Mouse (Mus musculus) 3T3-L1 (cell line): Measurements from ENCODE around the gene Fbn1.

ENCODE experiments used
- DNase-seq: peaks from one replicate; pipeline ENCODE4 v3.0.0-alpha.2; 2015; ENCODE audit warnings: low read depth, low spot score

Fbn1 gene

DNA sequence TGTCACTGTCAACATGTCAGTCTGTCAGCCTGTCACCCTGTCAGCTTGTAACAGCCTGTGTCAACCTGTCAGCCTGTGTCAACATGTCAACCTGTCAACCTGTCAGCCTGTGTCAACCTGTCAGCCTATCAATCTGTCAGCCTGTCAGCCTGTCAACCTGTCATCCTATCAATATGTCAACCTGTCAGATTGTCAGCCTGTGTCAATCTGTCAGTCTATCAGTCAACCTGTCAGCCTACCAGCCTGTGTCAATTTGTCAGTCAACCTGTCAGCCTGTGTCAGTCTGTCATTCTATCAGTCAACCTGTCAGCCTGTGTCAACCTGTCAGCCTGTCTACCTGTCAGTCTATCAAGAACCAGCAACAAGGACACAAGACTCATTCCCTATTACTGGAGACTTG is 6.3 kb downstream of the Fbn1 start:
- peak; percentile 17 for DNase-seq

DNA sequence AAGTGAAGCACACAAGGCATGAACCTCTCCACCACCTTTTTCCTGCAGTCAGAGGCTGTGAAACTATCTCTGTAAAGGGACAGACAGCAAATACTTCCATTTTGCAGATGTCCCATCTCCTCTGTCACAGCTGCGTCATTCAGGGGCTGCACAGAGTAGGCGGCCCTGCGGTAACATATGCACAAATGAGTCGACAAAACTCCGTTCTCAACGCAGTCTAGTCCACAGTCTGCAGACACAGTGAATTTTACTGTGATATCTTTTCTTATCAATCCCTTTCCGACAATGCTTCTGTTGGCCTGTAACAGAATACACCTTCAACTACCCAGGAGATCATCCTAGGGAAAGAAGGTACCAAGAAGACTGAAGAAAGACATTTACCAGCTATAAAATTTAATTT is 9.6 kb downstream of the Fbn1 start:
- DNase-seq: no peak

DNA sequence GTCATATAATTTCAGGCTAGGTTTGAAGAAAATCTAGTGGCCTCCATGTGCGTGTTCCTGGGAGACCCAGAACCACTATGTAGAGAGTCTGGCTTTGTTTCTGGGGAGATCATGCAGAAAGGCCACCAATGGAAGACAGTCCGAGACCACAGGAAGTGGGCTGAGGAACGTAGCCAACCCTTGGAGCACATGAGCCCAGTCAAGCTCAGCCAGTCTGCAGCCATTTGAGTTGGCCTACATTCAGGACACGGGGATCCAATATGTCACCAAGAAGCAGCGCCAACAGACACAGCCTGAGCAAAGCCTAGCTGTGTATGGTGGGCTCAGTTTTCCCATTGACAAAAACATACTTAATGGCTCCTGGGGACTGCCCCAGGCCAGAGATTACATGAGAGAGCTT is 11.1 kb downstream of the Fbn1 start:
- DNase-seq: no peak

DNA sequence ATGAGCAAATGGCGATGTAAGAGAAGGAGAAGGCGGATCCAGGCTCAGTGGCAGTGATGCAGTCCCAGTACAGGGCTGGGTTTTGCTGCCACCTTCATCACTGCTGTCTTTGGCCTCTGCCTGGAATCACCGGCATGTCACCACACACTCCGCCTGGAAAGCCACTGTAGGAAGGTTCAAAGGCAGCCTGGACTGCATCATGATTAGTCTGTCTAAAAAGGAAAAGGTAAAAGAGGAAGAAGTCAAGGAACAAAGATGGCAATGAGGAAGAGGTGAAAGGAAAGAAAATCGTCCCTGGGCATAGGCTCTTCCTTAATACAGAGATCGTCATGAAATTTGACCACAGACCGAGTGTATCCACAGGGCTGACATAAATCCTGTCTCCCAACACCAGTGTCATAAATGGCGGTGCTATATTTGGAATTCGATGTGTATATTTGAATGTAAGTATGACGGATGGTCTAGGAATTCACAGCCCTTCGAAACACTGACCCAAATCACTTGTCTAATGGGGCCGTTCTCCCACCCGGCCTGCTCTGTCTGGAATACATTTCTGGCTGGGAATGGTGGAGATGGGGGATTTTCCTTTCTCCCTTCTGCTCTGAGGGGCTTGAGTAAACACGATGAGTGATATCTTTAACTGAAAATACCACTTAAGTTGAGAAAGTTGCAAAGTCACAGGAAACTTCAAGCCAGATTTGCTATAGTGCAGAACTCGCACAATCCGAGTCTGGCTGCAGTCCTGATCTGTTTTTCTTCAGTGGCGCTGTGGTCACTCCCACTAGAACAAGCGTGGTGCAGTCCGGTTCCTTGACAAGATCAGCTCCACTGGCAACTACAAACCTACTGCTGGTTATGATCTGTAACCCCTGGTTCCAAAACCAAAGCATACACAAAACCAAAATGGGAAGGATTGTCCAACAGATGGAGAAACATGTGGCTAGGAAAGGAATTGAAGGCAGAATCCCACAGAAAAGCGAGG is 12.7 kb downstream of the Fbn1 start:
- DNase-seq: no peak

DNA sequence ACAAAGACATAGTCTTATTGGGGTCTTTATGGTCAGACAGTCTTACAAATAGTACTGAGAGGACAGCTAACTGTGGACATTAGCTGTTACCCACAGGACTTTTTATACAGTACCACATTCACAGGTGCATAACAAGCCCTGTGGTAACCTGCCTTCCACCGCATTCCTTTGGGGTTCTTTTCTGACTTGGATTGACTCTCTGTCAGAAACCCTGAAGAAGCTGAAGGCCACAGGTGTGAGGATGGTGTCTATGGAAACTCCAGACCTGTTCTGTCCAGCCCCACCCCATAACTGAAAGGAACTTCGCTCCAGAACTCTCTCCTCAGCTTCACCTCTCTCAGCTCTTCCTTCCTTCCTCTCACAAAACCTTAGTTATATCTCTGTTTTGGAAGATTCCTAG is 13.5 kb downstream of the Fbn1 start:
- DNase-seq: no peak

DNA sequence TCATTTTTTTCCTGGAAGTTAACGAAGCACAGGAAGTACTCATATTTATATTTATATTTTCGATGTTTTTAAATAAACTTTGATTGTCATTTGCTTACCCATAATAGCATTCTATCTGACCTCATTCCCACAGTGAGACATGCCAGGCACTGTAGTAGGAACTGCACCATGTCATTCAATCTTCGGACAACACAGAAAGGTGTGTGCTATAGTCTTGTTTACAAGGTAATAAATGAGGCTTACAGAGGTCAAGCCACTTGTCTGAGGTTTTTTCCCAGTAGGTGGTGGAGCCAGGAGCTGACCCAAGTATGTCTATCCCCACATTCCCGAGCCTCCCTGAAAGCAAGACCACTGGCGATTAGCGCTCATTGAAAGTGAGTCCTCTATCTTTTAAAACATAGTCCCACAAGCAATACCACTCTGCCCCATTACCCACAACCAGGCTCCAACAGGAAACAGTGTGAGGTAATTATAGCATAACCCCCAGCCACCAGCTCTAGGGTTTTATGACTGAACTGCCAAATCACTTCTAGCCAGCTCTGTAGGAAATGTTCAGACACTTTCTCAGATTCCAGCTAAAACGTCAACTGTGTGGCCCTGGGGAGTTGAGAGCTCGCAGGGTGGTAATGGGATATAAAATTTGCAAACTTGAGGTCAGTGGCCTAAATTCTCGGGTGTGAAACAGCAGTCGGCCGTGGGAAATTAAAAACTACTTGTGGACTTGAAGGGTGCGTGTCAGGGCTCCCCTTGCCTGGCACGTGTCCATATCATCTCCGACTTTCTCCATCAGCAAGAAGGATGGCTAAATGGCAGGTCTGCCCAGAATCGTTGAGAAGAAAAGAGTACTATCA is 15.5 kb downstream of the Fbn1 start:
- DNase-seq: no peak

DNA sequence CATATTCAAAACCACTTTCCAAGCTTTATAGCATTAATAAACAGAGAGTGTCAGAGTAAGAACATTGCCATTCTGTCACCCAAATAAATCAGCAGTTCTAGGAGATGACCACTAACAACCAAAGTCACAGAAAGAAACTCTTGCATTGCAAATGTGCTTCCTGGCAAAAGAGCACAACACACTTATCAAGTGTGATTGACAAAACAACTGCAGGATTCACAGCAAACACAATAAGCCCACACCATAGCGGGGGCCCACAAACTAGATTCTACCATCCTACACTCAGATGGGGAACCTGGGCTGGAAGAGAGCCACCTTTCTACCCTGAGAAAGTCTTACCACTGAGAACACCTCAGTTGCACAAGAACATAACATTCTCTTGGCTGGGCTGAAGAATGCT is 17.8 kb downstream of the Fbn1 start:
- DNase-seq: no peak

DNA sequence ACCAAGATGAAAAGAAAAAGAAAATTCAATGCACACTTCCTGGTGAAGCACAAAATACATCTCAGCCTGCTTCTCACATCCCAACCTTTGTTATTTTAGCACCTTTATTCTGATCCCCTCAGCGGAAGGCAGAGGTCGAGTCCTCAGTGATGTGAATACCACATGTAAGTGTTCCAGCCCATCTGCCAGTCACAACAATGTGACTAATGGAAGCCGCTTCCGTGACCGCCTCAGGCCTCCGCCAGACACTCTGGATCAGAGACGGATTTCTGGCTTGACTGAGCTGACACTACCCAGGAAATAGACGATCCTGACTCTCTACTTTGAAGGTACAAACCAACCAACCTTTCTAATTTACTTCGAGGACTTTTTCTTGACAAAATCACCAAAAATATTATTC is 22.9 kb downstream of the Fbn1 start:
- no peak for DNase-seq

DNA sequence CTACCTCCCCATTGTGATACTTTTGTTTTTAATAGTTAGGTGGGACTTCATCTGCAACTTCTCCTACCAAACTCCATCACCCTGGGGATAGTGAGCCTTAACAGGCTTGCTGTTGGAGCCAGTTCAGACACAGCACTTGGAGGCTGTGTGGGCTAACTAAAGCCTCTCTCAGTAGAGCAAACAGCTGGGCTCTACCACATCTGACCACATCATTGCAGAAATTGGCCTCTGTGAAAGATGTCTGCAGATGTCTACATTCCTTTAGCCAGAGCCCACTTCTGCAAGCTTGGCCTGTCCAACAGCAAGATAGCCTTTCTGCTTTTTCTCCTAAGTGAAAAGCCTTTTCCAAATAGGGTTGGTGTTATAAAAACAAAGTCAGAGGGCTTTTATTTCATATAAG is 23.6 kb downstream of the Fbn1 start:
- peak; percentile 59 for DNase-seq

DNA sequence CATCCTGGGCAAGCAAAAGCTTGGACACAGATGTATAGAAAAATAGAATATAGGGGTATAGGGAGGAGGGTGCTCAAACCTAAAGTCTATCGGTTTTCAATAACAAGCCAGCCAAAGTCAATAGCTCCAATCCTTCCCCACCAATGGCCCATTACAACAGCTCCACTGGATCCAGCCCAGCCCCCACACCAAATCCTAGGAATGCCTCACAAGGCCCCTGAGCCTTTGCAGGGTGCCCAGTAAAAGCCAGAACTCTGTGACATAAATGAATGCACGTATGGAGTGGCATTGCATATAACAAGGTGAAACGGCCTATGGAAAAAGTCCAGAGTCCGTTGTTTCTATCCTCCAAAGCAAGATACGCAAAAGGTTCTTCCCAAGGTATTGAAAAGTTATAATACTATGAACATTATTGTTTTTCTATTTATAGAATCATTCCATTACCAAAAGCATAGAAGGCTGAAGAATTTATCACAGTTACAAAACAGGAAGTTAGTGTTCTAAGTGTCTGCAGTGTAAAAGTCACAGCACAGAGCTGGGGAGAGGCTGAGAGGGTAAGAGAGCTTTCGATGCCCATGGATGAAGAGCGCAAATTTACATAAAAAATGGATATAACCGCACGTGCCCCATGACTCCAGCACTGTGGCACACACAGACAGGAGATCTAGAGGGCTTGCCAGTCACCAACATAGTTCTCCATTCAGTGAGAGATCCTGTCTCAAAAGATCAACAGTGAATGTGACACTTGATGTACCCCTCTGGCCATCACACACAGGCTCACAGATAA is 26.1 kb downstream of the Fbn1 start:
- no peak for DNase-seq

DNA sequence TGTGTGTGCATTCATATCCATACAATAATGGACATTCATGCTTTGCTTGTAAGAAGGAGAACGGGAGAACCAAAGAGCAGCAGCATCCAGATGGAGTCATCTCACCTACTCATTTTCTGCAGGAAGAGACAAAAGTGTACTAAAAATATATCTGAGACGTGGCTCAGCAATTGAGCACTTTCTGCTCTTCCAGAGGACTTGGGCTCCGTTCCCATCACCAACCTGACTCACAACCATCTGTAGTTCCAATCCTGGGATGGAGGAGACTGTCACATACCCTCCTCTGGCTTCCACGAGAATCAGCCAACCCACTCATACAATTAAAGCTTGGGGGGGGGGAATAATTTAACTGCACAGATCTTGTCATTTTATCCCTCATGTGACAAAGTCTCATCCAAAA is 26.7 kb downstream of the Fbn1 start:
- no peak for DNase-seq

DNA sequence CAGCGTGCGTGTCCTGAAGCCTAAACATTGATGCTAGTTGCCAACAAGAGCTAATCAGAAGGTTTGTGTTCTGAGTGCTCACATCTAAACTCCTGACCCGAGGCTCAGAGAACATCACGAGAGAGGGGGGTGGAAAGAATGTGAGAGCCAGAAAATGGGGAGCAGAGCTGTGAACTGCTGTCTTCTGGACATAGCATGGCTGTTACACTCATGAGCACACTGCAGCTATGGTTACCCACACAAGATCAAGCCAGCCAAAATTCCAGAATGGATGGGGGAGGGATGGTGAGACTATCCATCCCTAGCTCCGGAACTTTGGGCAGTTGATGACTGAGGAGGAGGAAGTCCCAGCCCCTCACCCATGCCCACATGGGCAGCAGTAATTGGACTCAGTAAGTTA is 27.7 kb downstream of the Fbn1 start:
- no peak for DNase-seq

DNA sequence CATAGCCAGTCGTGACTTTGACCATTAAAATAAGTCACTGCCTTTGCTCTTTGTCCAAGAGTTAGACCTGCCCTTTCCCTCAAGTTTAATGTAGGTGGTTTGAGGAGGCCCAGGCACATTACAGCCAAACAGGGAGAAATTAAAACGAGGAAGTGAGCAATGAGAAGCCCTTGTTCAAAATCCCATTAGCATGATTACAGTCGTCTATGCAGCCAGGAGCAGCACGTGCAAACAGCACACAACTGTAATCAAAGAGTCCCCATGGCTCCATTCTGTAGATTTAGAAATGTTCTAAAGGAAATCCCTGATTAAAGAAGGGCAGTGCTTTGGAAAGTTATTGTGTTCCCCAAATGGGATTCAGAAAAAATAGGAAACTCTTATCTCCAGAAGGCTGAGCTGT is 29.1 kb downstream of the Fbn1 start:
- DNase-seq: no peak

DNA sequence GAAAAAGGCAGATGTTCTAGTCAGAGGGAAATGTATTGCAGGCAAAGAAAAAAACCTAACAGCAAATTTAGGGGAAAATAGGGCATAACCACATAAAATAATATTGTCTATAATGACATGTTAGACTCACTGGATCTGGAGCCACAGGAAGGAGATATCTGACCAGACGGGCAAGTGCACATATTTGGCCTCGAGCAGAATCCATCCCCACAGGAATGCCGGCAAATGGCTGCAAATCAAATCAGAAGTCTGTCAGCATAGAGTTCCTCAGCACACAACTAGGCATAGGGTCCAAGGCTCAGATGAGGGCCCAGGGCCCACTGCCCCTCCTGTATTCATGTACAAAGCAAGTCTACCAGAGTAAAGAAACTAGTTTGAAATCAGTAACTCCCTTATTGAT is 30.4 kb downstream of the Fbn1 start:
- no peak for DNase-seq

DNA sequence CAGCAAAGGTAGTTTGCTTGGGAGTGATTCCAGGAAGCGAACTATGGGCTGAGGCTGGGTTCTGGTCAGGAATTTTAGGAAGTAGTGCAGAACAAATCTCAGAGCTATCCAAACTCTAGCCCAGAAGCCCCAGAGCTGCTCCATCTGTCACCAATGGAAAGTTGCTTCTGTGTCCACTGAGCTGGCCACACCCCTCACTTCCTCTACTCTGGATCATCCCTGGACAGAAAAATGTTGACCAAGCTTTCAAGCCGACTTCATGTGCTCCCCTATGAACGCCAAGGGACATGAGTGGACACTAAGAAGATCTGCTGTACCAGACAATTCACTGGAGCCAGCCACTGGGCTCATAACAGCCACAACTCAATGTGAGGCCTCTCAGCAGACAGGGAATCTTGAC is 31.6 kb downstream of the Fbn1 start:
- DNase-seq: no peak

DNA sequence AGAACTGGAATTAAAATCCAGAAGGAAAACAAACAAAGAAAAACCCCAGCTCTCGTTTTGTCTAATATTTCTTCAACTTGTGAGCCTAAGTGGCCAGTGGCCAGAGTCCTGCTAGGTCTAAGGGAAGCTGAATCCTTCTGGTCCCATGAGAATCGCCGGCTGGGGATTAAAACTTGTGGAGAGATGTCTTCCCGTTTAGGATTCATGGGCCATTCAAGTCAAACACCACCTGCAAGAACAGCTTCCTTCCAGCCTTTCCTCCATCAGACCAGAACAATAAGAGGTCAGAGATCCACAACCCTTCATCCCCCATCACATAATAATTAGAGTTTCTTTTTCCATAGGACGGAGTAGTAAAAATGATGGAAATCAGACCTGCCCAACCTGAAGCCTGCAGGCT is 33.1 kb downstream of the Fbn1 start:
- DNase-seq: no peak

DNA sequence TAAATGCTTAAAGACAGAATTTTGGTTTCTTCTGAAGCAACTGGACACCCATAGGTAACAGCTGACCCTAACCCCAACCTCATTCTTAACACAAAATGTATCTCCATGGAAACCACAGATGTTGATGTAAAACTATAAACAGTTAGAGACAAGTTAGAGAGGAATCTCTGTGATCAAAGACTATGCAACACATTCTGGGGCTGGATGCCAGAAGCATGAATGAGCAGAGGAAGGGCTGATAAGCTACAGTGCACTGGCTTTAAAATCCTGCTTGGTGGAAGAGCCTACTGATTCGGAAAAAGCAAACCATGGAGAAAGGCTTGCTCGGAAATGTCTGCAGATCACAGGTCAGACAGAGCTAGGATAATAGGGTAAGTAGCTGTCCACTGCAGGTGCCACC is 34.6 kb downstream of the Fbn1 start:
- DNase-seq: peak; percentile 74

DNA sequence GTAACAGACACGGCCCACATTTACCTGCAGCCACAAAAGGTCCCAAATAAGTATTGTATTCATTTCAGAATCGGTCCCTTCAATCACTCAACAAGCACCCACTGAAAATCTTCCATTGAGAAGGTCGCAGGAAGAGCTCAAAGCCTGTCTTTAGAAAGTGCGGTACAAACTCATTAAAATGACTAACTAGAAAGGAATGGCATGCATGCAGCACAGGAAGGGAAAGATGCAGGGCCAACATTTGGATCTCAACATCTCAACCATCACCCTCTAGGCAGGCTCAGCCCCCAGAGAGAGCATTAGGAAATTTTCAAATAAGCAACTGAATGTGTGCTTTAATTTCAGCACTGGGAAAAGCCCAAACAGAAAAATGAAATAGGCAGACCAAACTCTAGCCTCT is 36.1 kb downstream of the Fbn1 start:
- peak; percentile 83 for DNase-seq

DNA sequence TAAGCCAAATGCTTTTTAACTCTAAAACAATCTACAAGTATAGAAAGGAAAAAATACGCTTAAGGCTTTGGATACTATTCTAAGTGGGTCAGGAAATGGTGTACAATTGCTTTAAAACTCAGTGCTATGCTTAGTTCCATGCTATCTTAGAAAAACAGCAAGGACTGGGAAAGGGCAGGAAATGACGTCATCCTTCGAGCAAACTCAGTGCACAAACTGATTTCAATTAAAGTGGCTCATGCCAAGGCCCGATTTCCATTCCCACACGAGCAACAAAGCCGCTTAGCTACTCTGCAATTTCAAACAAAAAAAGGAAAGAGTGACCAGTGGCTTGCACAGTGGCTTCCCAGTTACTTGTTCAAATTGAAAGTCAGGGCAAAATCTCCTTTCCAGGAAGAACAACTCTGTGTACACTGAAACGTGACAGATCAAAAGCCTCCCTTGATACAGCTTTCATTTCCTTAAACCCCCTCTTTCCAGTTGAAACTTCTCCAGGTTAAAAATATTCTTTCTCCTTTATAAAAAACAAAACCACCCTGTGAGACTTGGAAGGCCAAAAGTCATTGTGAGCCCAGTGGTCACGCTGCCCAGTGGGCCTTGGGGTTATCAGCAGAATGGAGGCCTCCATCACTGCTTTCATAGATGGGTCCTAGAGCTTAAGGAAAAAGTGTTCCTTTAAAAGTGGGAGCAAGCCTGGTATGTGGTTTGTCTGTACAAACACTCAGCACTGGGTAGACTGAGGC is 37.1 kb downstream of the Fbn1 start:
- peak; percentile 62 for DNase-seq

DNA sequence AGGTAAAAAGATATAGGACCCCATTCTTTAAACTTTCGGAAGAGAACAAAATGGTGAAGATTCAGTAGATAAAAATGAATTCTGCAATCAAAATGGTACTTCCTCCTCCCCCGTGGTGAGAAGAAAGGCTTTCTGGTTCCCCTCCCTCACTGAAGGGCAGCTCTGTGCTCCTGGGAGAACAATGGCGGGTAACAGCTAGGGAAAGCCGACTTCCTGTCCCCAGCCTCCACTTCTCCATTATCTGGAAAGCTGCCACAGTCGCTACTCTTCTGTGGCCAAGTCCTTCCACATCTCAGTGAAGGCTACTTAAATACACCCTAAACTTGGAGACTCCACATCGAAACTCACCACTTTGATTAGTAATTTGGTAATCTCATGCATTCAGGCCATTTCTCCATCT is 43.8 kb downstream of the Fbn1 start:
- DNase-seq: no peak

DNA sequence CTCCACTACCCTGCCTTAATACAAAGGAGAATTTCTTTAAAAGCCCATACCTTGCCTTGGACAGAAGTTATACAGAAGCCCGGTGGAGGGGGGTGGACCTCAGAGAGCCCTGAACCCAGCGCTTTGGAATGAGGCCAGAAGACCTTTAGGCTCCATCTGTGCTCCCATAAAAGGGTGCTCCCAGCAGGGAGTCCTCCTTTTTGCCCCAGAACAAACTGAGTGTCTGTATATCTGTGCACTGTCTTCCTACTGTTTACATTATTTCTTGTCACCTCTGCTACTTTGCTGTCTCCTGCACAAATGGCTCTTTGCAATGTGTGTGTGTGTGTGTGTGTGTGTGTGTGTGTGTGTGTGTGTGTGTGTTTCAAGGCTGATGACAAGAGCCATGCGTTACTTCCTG is 48.7 kb downstream of the Fbn1 start:
- no peak for DNase-seq
